Mouse (Mus musculus) hindbrain, embryonic 10.5 days (tissue): ENCODE results near the gene Rev3l. TPM values are rescaled to one million over a fixed set of nuclear protein-coding genes. Genes with fewer than 3 reads are reported as not detected.

Experiments used
- DNase-seq: peaks from one replicate; pipeline ENCODE4 v3.0.0-alpha.2; 2017; ENCODE audit warnings: low spot score
- H3K27ac ChIP-seq: fragments of 300-500 bp; sonication (generic); 2 replicates; pipeline ENCODE4 v1.5.1; 2016; ENCODE audit warnings: mild to moderate bottlenecking, moderate library complexity
- H3K27me3 ChIP-seq: fragments of 300-500 bp; sonication (generic); 2 replicates; pipeline ENCODE4 v1.6.1; 2016; ENCODE audit warnings: mild to moderate bottlenecking; ENCODE audit not compliant: poor library complexity, insufficient read depth, severe bottlenecking
- H3K36me3 ChIP-seq: fragments of 300-500 bp; sonication (generic); 2 replicates; pipeline ENCODE4 v1.6.1; 2016; ENCODE audit warnings: mild to moderate bottlenecking, moderate library complexity
- H3K4me1 ChIP-seq: fragments of 300-500 bp; sonication (generic); replicated peaks from 2 replicates; pipeline ENCODE4 v1.6.1; 2016; ENCODE audit warnings: mild to moderate bottlenecking
- H3K4me3 ChIP-seq: fragments of 300-500 bp; sonication (generic); 2 replicates; pipeline ENCODE4 v1.5.1; 2016; ENCODE audit warnings: mild to moderate bottlenecking, moderate library complexity
- H3K9me3 ChIP-seq: fragments of 300-500 bp; sonication (generic); 2 replicates; pipeline ENCODE4 v1.6.1; 2016; ENCODE audit warnings: mild to moderate bottlenecking, moderate library complexity
- WGBS: fragments of 180-500 bp; shearing (Covaris S2); methylation state at CpG from one replicate; pipeline ENCODE4 v1.1.7; 2016; 5-methylcytosine and 5-hydroxymethylcytosine counted together
- polyA plus RNA-seq: library from polyadenylated mRNA; unstranded; fragments of >200 nt; fragmentation: Nextera tagmentation; extraction: Ambion mirVana; gene quantifications from 2 replicates; pipeline ENCODE4 v1.2.1, GENCODE M21; 2016

The Rev3l gene
- polyA plus RNA-seq = 8.8 and 11.5 TPM in 2 replicates

GRCm38 (mm10) chr10:39731736-39732265 lies at the start of gene Rev3l:
Rev3l (plus strand) TSS chr10:39732118.
- no peaks in the 10 kb centered on the region for H3K27me3 ChIP-seq
- H3K4me3 ChIP-seq = peak within 1 kb of the TSS; percentile 91
- H3K4me1 ChIP-seq = peaks cover 18% of the 10 kb centered on the region
- peak within 1 kb of the TSS; percentile 97 for H3K27ac ChIP-seq
- DNase-seq = peak; percentile 93
- under 1% methylated on average over 51 of the region's 64 CpGs for WGBS
- peaks cover 16% of the 10 kb centered on the region; the same call in 1 of the 2 replicates for H3K36me3 ChIP-seq
- no peaks in the 10 kb centered on the region for H3K9me3 ChIP-seq

GRCm38 (mm10) chr10:39682556-39682955 lies 49.4 kb upstream of the Rev3l start:
- whole genome bisulfite sequencing = 87% methylated on average over 2 of the region's 2 CpGs
- H3K36me3 ChIP-seq = peaks cover 14% of the 10 kb centered on the region
- no peak for DNase-seq
- H3K9me3 ChIP-seq = no peaks in the 10 kb centered on the region
- no peak overlapping the region for H3K4me3 ChIP-seq
- no peaks in the 10 kb centered on the region; the same call in 1 of the 2 replicates for H3K4me1 ChIP-seq
- no peak overlapping the region for H3K27ac ChIP-seq
- H3K27me3 ChIP-seq = no peaks in the 10 kb centered on the region

- no peak overlapping the region for H3K27ac ChIP-seq
- no peak for DNase-seq
- H3K4me3 ChIP-seq = no peak overlapping the region
- H3K36me3 ChIP-seq = peaks cover 14% of the 10 kb centered on the region
- 89% methylated on average over 2 of the region's 2 CpGs for WGBS
- no peaks in the 10 kb centered on the region for H3K27me3 ChIP-seq
- no peaks in the 10 kb centered on the region for H3K9me3 ChIP-seq
- H3K4me1 ChIP-seq = no peaks in the 10 kb centered on the region; the same call in 1 of the 2 replicates
These were observed 48.4 kb upstream of the Rev3l start for GRCm38 (mm10) chr10:39683481-39683880.

- no peak overlapping the region for H3K4me3 ChIP-seq
- no peak for DNase-seq
These were observed 45.1 kb upstream of the Rev3l start for GRCm38 (mm10) chr10:39686811-39687210.

GRCm38 (mm10) chr10:39687851-39688250 lies 44.1 kb upstream of the Rev3l start:
- no peak overlapping the region for H3K4me3 ChIP-seq
- H3K4me1 ChIP-seq = peaks cover 7% of the 10 kb centered on the region
- no peaks in the 10 kb centered on the region for H3K9me3 ChIP-seq
- WGBS = 91% methylated on average over 3 of the region's 3 CpGs
- peaks cover 5% of the 10 kb centered on the region; the same call in 1 of the 2 replicates for H3K36me3 ChIP-seq
- H3K27me3 ChIP-seq = no peaks in the 10 kb centered on the region
- no peak for DNase-seq
- H3K27ac ChIP-seq = no peak overlapping the region

More at GRCm38 (mm10) chr10:39686811-39687210, 45.1 kb upstream of the Rev3l start:
- H3K27ac ChIP-seq = no peak overlapping the region
- H3K9me3 ChIP-seq = no peaks in the 10 kb centered on the region
- H3K27me3 ChIP-seq = no peaks in the 10 kb centered on the region
- H3K36me3 ChIP-seq = peaks cover 5% of the 10 kb centered on the region; the same call in 1 of the 2 replicates
- H3K4me1 ChIP-seq = peaks cover 6% of the 10 kb centered on the region
- 91% methylated on average over 4 of the region's 4 CpGs for WGBS

- H3K36me3 ChIP-seq = peaks cover 2% of the 10 kb centered on the region; the same call in 1 of the 2 replicates
- DNase-seq = no peak
- H3K9me3 ChIP-seq = no peaks in the 10 kb centered on the region
- WGBS = 66% methylated on average over 11 of the region's 11 CpGs
- H3K4me3 ChIP-seq = no peak overlapping the region
- no peak overlapping the region for H3K27ac ChIP-seq
- no peaks in the 10 kb centered on the region for H3K27me3 ChIP-seq
- H3K4me1 ChIP-seq = peaks cover 7% of the 10 kb centered on the region; the same call in 1 of the 2 replicates
These were observed 40.4 kb upstream of the Rev3l start for GRCm38 (mm10) chr10:39691351-39692064.

- H3K27ac ChIP-seq = no peak overlapping the region
- no peaks in the 10 kb centered on the region for H3K9me3 ChIP-seq
- H3K4me1 ChIP-seq = peaks cover 7% of the 10 kb centered on the region; the same call in 1 of the 2 replicates
- no peaks in the 10 kb centered on the region for H3K36me3 ChIP-seq
- DNase-seq = no peak
- no peaks in the 10 kb centered on the region for H3K27me3 ChIP-seq
- 81% methylated on average over 2 of the region's 2 CpGs for WGBS
- H3K4me3 ChIP-seq = no peak overlapping the region
These were observed 39.8 kb upstream of the Rev3l start for GRCm38 (mm10) chr10:39692152-39692551.

GRCm38 (mm10) chr10:39707717-39708510 lies 24.0 kb upstream of the Rev3l start:
- H3K4me1 ChIP-seq = no peaks in the 10 kb centered on the region
- WGBS = 75% methylated on average over 2 of the region's 2 CpGs

GRCm38 (mm10) chr10:39716936-39717335 lies 15.0 kb upstream of the Rev3l start:
- no peaks in the 10 kb centered on the region for H3K4me1 ChIP-seq
- peaks cover 4% of the 10 kb centered on the region; the same call in 1 of the 2 replicates for H3K36me3 ChIP-seq
- H3K4me3 ChIP-seq = no peak overlapping the region
- H3K27me3 ChIP-seq = no peaks in the 10 kb centered on the region
- no peak for DNase-seq
- 80% methylated on average over 5 of the region's 5 CpGs for WGBS
- no peaks in the 10 kb centered on the region for H3K9me3 ChIP-seq
- H3K27ac ChIP-seq = no peak overlapping the region

More at GRCm38 (mm10) chr10:39707717-39708510, 24.0 kb upstream of the Rev3l start:
- peaks cover 7% of the 10 kb centered on the region; the same call in 1 of the 2 replicates for H3K36me3 ChIP-seq
- H3K27ac ChIP-seq = no peak overlapping the region
- no peak for DNase-seq
- no peak overlapping the region for H3K4me3 ChIP-seq
- H3K27me3 ChIP-seq = no peaks in the 10 kb centered on the region
- H3K9me3 ChIP-seq = no peaks in the 10 kb centered on the region

GRCm38 (mm10) chr10:39730976-39731735 lies 762 bp upstream of the Rev3l start:
- under 1% methylated on average over 66 of the region's 66 CpGs for WGBS
- DNase-seq = peak; percentile 90
- Histone ChIP-seq H3K27ac (peak overlapping the region; percentile 97), H3K27me3 (no peaks in the 10 kb centered on the region), H3K4me1 (peaks cover 18% of the 10 kb centered on the region), H3K4me3 (peak overlapping the region; percentile 91), H3K36me3 (peaks cover 16% of the 10 kb centered on the region; the same call in 1 of the 2 replicates), H3K9me3 (no peaks in the 10 kb centered on the region)

GRCm38 (mm10) chr10:39732266-39733100 lies 565 bp downstream of the Rev3l start:
- H3K27ac ChIP-seq = peak overlapping the region; percentile 97
- peaks cover 18% of the 10 kb centered on the region for H3K4me1 ChIP-seq
- no peaks in the 10 kb centered on the region for H3K27me3 ChIP-seq
- WGBS = under 1% methylated on average over 99 of the region's 105 CpGs
- H3K9me3 ChIP-seq = no peaks in the 10 kb centered on the region
- peak; percentile 83 for DNase-seq
- H3K36me3 ChIP-seq = peaks cover 10% of the 10 kb centered on the region; the same call in 1 of the 2 replicates
- peak overlapping the region; percentile 91 for H3K4me3 ChIP-seq
